Mouse (Mus musculus): ENCODE measurements around the gene Nt5c1a.

DNA sequence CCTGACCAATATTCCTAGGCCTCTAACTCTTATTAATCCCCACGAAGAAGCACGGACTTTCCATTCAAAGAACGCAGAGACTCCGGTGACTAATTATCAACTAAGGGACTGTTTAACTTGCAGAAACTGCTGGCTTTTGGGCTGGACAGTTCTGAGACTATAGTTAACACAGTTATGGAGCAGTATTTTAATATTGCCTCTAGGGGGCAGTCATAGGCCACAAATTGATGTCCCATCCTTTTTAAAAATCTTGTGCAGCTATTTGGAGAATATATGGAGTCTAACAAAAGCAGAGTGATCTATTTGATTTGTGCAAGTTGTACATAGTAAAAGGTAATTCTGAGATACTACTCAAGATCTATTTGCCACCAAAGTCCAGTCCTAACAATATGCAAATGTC is 46.3 kb upstream of the Nt5c1a start:
- TF ChIP-seq POLR2A (IDR thresholded peaks at IDR 0.05; ENCODE audit: control insufficient read depth, low read depth, low read length) (no peak), CTCF (IDR thresholded peaks at IDR 0.05; ENCODE audit: control insufficient read depth, insufficient read depth, insufficient replicate concordance, low read depth, low read length) (no peak)

Measured in testis, adult 2 months (tissue).